Mouse (Mus musculus): ENCODE results near the gene Vax1. TPM values are rescaled to one million over a fixed set of nuclear protein-coding genes. Genes with fewer than 3 reads are reported as not detected.

The Vax1 gene
- not detected in 2 replicates for polyA plus RNA-seq (2015; fragmentation: Nextera tagmentation; extraction: Ambion mirVana)

GRCm38 (mm10) chr19:59169936-59170765 lies at the start of gene Vax1:
Gene Vax1 (minus strand): TSS chr19:59170056.
- H3K36me3 ChIP-seq (ENCODE audit: control insufficient read depth, insufficient read depth), result no peaks in the 10 kb centered on the region
- no peaks in the 10 kb centered on the region for H3K9me3 ChIP-seq (replicated peaks; ENCODE audit: control insufficient read depth, low read length)
- peak within 1 kb of the TSS; percentile 60 for H3K4me2 ChIP-seq (ENCODE audit: low read depth, low read length)
- no peak within 1 kb of the TSS for H3K27ac ChIP-seq (ENCODE audit: low read length)
- under 1% methylated on average over 54 of the region's 54 CpGs for WGBS
- H3K27me3 ChIP-seq (ENCODE audit: control insufficient read depth, insufficient read depth, low read length), result peaks cover 91% of the 10 kb centered on the region
- H3K9ac ChIP-seq (ENCODE audit: low read length), result no peak within 1 kb of the TSS
- peak within 1 kb of the TSS; percentile 42 for H3K4me3 ChIP-seq (ENCODE audit: low read length)
- ATAC-seq (replicated peaks; ENCODE audit: extremely low read depth, insufficient read depth, low FRiP score), result no peak
- H3K4me1 ChIP-seq (ENCODE audit: control insufficient read depth, insufficient read depth, low read length), result peaks cover 17% of the 10 kb centered on the region

GRCm38 (mm10) chr19:59218991-59219390 lies 49.1 kb upstream of the Vax1 start, which contains the start of gene Kcnk18:
Gene Kcnk18 (plus strand): TSS chr19:59219214.
- Histone ChIP-seq H3K9me3 (replicated peaks; ENCODE audit: control insufficient read depth, low read length) (no peaks in the 10 kb centered on the region), H3K36me3 (ENCODE audit: control insufficient read depth, insufficient read depth) (no peaks in the 10 kb centered on the region), H3K9ac (ENCODE audit: low read length) (no peak within 1 kb of the TSS), H3K4me1 (ENCODE audit: control insufficient read depth, insufficient read depth, low read length) (no peaks in the 10 kb centered on the region), H3K4me2 (ENCODE audit: low read depth, low read length) (no peak within 1 kb of the TSS), H3K27me3 (ENCODE audit: control insufficient read depth, insufficient read depth, low read length) (no peaks in the 10 kb centered on the region), H3K27ac (ENCODE audit: low read length) (no peak within 1 kb of the TSS), H3K4me3 (ENCODE audit: low read length) (no peak within 1 kb of the TSS)
- WGBS, result 79% methylated on average over 8 of the region's 8 CpGs
- ATAC-seq (replicated peaks; ENCODE audit: extremely low read depth, insufficient read depth, low FRiP score), result no peak

GRCm38 (mm10) chr19:59216891-59217290 lies 47.0 kb upstream of the Vax1 start:
- H3K4me1 ChIP-seq (ENCODE audit: control insufficient read depth, insufficient read depth, low read length), result no peaks in the 10 kb centered on the region
- H3K27me3 ChIP-seq (ENCODE audit: control insufficient read depth, insufficient read depth, low read length), result no peaks in the 10 kb centered on the region
- no peak overlapping the region for H3K9ac ChIP-seq (ENCODE audit: low read length)
- 76% methylated on average over 3 of the region's 3 CpGs for WGBS
- no peak overlapping the region for H3K4me2 ChIP-seq (ENCODE audit: low read depth, low read length)
- no peaks in the 10 kb centered on the region for H3K36me3 ChIP-seq (ENCODE audit: control insufficient read depth, insufficient read depth)
- no peak overlapping the region for H3K27ac ChIP-seq (ENCODE audit: low read length)
- no peak overlapping the region for H3K4me3 ChIP-seq (ENCODE audit: low read length)
- ATAC-seq (replicated peaks; ENCODE audit: extremely low read depth, insufficient read depth, low FRiP score), result no peak
- no peaks in the 10 kb centered on the region for H3K9me3 ChIP-seq (replicated peaks; ENCODE audit: control insufficient read depth, low read length)

- no peaks in the 10 kb centered on the region for H3K36me3 ChIP-seq (ENCODE audit: control insufficient read depth, insufficient read depth)
- no peaks in the 10 kb centered on the region for H3K9me3 ChIP-seq (replicated peaks; ENCODE audit: control insufficient read depth, low read length)
- H3K4me3 ChIP-seq (ENCODE audit: low read length), result no peak overlapping the region
- H3K9ac ChIP-seq (ENCODE audit: low read length), result no peak overlapping the region
- no peak overlapping the region for H3K4me2 ChIP-seq (ENCODE audit: low read depth, low read length)
- H3K4me1 ChIP-seq (ENCODE audit: control insufficient read depth, insufficient read depth, low read length), result no peaks in the 10 kb centered on the region
- H3K27me3 ChIP-seq (ENCODE audit: control insufficient read depth, insufficient read depth, low read length), result peaks cover 2% of the 10 kb centered on the region; the same call in 1 of the 2 replicates
- no peak overlapping the region for H3K27ac ChIP-seq (ENCODE audit: low read length)
- 50% methylated on average over 2 of the region's 2 CpGs for WGBS
- no peak for ATAC-seq (replicated peaks; ENCODE audit: extremely low read depth, insufficient read depth, low FRiP score)
Measured at GRCm38 (mm10) chr19:59208986-59209385, 39.1 kb upstream of the Vax1 start.

GRCm38 (mm10) chr19:59208475-59208874 lies 38.6 kb upstream of the Vax1 start:
- Histone ChIP-seq H3K27me3 (ENCODE audit: control insufficient read depth, insufficient read depth, low read length) (peaks cover 2% of the 10 kb centered on the region; the same call in 1 of the 2 replicates), H3K9me3 (replicated peaks; ENCODE audit: control insufficient read depth, low read length) (no peaks in the 10 kb centered on the region), H3K4me3 (ENCODE audit: low read length) (no peak overlapping the region), H3K36me3 (ENCODE audit: control insufficient read depth, insufficient read depth) (no peaks in the 10 kb centered on the region), H3K4me2 (ENCODE audit: low read depth, low read length) (no peak overlapping the region), H3K4me1 (ENCODE audit: control insufficient read depth, insufficient read depth, low read length) (no peaks in the 10 kb centered on the region), H3K9ac (ENCODE audit: low read length) (no peak overlapping the region), H3K27ac (ENCODE audit: low read length) (no peak overlapping the region)
- ATAC-seq (replicated peaks; ENCODE audit: extremely low read depth, insufficient read depth, low FRiP score), result no peak
- 26% methylated on average over 5 of the region's 5 CpGs for WGBS

- peaks cover 6% of the 10 kb centered on the region for H3K4me1 ChIP-seq (ENCODE audit: control insufficient read depth, insufficient read depth, low read length)
- peaks cover 5% of the 10 kb centered on the region; the same call in 1 of the 2 replicates for H3K9me3 ChIP-seq (replicated peaks; ENCODE audit: control insufficient read depth, low read length)
- H3K27me3 ChIP-seq (ENCODE audit: control insufficient read depth, insufficient read depth, low read length), result peaks cover 51% of the 10 kb centered on the region
- no peak overlapping the region for H3K4me2 ChIP-seq (ENCODE audit: low read depth, low read length)
- H3K9ac ChIP-seq (ENCODE audit: low read length), result no peak overlapping the region
- H3K27ac ChIP-seq (ENCODE audit: low read length), result no peak overlapping the region
- H3K4me3 ChIP-seq (ENCODE audit: low read length), result no peak overlapping the region
- no peaks in the 10 kb centered on the region for H3K36me3 ChIP-seq (ENCODE audit: control insufficient read depth, insufficient read depth)
- ATAC-seq (replicated peaks; ENCODE audit: extremely low read depth, insufficient read depth, low FRiP score), result no peak
- WGBS, result 39% methylated on average over 7 of the region's 7 CpGs
Measured at GRCm38 (mm10) chr19:59198161-59198560, 28.3 kb upstream of the Vax1 start.

GRCm38 (mm10) chr19:59196111-59196666 lies 26.3 kb upstream of the Vax1 start:
- H3K36me3 ChIP-seq (ENCODE audit: control insufficient read depth, insufficient read depth), result no peaks in the 10 kb centered on the region
- H3K4me1 ChIP-seq (ENCODE audit: control insufficient read depth, insufficient read depth, low read length), result peaks cover 6% of the 10 kb centered on the region
- no peak overlapping the region for H3K9ac ChIP-seq (ENCODE audit: low read length)
- 5% methylated on average over 15 of the region's 15 CpGs for WGBS
- H3K27me3 ChIP-seq (ENCODE audit: control insufficient read depth, insufficient read depth, low read length), result peaks cover 66% of the 10 kb centered on the region
- no peak overlapping the region for H3K4me2 ChIP-seq (ENCODE audit: low read depth, low read length)
- H3K27ac ChIP-seq (ENCODE audit: low read length), result no peak overlapping the region
- H3K4me3 ChIP-seq (ENCODE audit: low read length), result no peak overlapping the region
- ATAC-seq (replicated peaks; ENCODE audit: extremely low read depth, insufficient read depth, low FRiP score), result no peak
- H3K9me3 ChIP-seq (replicated peaks; ENCODE audit: control insufficient read depth, low read length), result peaks cover 5% of the 10 kb centered on the region; the same call in 1 of the 2 replicates

- peaks cover 6% of the 10 kb centered on the region for H3K4me1 ChIP-seq (ENCODE audit: control insufficient read depth, insufficient read depth, low read length)
- H3K4me3 ChIP-seq (ENCODE audit: low read length), result no peak overlapping the region
- no peak overlapping the region for H3K27ac ChIP-seq (ENCODE audit: low read length)
- no peak for ATAC-seq (replicated peaks; ENCODE audit: extremely low read depth, insufficient read depth, low FRiP score)
- no peak overlapping the region for H3K4me2 ChIP-seq (ENCODE audit: low read depth, low read length)
- H3K9ac ChIP-seq (ENCODE audit: low read length), result no peak overlapping the region
- peaks cover 75% of the 10 kb centered on the region for H3K27me3 ChIP-seq (ENCODE audit: control insufficient read depth, insufficient read depth, low read length)
- no peaks in the 10 kb centered on the region for H3K36me3 ChIP-seq (ENCODE audit: control insufficient read depth, insufficient read depth)
- H3K9me3 ChIP-seq (replicated peaks; ENCODE audit: control insufficient read depth, low read length), result peaks cover 5% of the 10 kb centered on the region; the same call in 1 of the 2 replicates
- 15% methylated on average over 9 of the region's 9 CpGs for WGBS
Measured at GRCm38 (mm10) chr19:59195181-59195770, 25.4 kb upstream of the Vax1 start.
